Mouse (Mus musculus) left cerebral cortex, postnatal 10 days (tissue): ENCODE data around the gene Lpin1. TPM values are rescaled to one million over a fixed set of nuclear protein-coding genes. Genes with fewer than 3 reads are reported as not detected.
A peak's percentile ranks its signal among the peaks of the same experiment; 100 is the strongest.

Source experiments
- DNase-seq, 2 experiments: peaks; one replicate each; pipeline ENCODE4 v3.0.0; 2021 to 2022; ENCODE audit warnings: low spot score in 2 of 2, mixed read lengths in 1 of 2; ENCODE audit errors: extremely low spot score in 1 of 2
- intact Hi-C: fragments of 180-260 bp; cut with DNase I; formaldehyde crosslinking; loops from one replicate; pipeline ENCODE4 v1.15.1; 2025
- total RNA-seq, 2 experiments: library from RNA; stranded (reverse); gene quantifications; 2 replicates each; pipeline ENCODE4 v1.2.3; 2021

Gene Lpin1
- total RNA-seq, 2 experiments from 2014 or later: 14.4 to 15.4 TPM

GRCm38 (mm10) chr12:16488899-16489298 is 121.9 kb downstream of the Lpin1 start:
- intact Hi-C loops: no loop called here
- no peak for DNase-seq

- intact Hi-C loops: no loop called here
- peak in 1 of 2 experiments; percentile 19 for DNase-seq
These were observed 123.3 kb downstream of the Lpin1 start for GRCm38 (mm10) chr12:16487453-16487852.

Other genes with a start within 250 kb of the Lpin1 start
- 10 to 100 TPM; 63.1 to 78.5 TPM for gene Ntsr2, start 42.4 kb upstream of the Lpin1 start, total RNA-seq
- 1 to 10 TPM in 1 of 2 experiments, under 1 TPM in 1; 0.41 to 1.2 TPM for gene Greb1, start 189.9 kb upstream of the Lpin1 start, total RNA-seq
- gene E2f6, start 200.0 kb upstream of the Lpin1 start, total RNA-seq: 10 to 100 TPM; 22.0 to 22.8 TPM